ENCODE assay signal across 8 mouse cellular contexts in genomic region chr9:106886828-106887702, GRCm38 (mm10). TPM values are rescaled to one million over a fixed set of nuclear protein-coding genes. Genes with fewer than 3 reads are reported as not detected.
A peak's percentile ranks its signal among the peaks of the same experiment; 100 is the strongest.
DNase-seq lines count a peak whose midpoint lies in the region; ATAC-seq and TF ChIP-seq lines count a peak whose summit lies in the region.

Gene Rbm15b (minus strand): TSS chr9:106887428.

- intact Hi-C loops in gastrocnemius, adult 2 months (cut with DNase I): loop anchor here (2.0 to 5.0 kb wide), 2 partner anchors 65 to 200 kb away; partner anchors contain the start of gene Dcaf1
- intact Hi-C loops in left cerebral cortex, adult 2 months (cut with DNase I): loop anchor here (2.0 to 10.0 kb wide), 3 partner anchors 200 to 648 kb away; partner anchors contain the start of gene Tmem115

- peaks cover 30% of the 10 kb centered on the region for H3K4me1 ChIP-seq in hindbrain, postnatal 0 days (ENCODE audit: insufficient read depth, low read length)

- peak within 1 kb of the TSS; percentile 92 for H3K9ac ChIP-seq in hindbrain, postnatal 0 days (replicated peaks; ENCODE audit: low read length)

- no peaks in the 10 kb centered on the region for H3K27me3 ChIP-seq in hindbrain, postnatal 0 days (ENCODE audit: insufficient read depth, low read length)

- H3K4me3 ChIP-seq in gastrocnemius, adult 2 months: peak within 1 kb of the TSS; percentile 91
- H3K4me3 ChIP-seq in hindbrain, postnatal 0 days (ENCODE audit: low read length): peak within 1 kb of the TSS; percentile 73
- peak within 1 kb of the TSS; percentile 70 for H3K4me3 ChIP-seq in left cerebral cortex, adult 2 months

- H3K36me3 ChIP-seq in hindbrain, postnatal 0 days (ENCODE audit: insufficient read depth, low read length): peaks cover 29% of the 10 kb centered on the region; the same call in 1 of the 2 replicates

- peak within 1 kb of the TSS; percentile 87 for H3K27ac ChIP-seq in gastrocnemius, adult 2 months
- H3K27ac ChIP-seq in hindbrain, postnatal 0 days: peak within 1 kb of the TSS; percentile 91
- H3K27ac ChIP-seq in left cerebral cortex, adult 2 months: peak within 1 kb of the TSS; percentile 82

- peak; percentile 55 for ATAC-seq in common myeloid progenitor, adult 5-6 weeks (replicated peaks; ENCODE audit: low read depth, poor library complexity, severe bottlenecking)
- peak; percentile 79 for ATAC-seq in hindbrain, postnatal 0 days
- peak; percentile 66 for ATAC-seq in megakaryocyte, adult 5-6 weeks (ENCODE audit: poor library complexity, severe bottlenecking)

- WGBS in hindbrain, postnatal 0 days: 3% methylated on average over 70 of the region's 101 CpGs

- H3K9me3 ChIP-seq in hindbrain, postnatal 0 days (ENCODE audit: low read length): no peaks in the 10 kb centered on the region

- peak within 1 kb of the TSS; percentile 93 for H3K4me2 ChIP-seq in hindbrain, postnatal 0 days (ENCODE audit: low read depth, low read length)

- peak; percentile 82 for TF ChIP-seq CTCF in gastrocnemius, adult 2 months (IDR thresholded peaks at IDR 0.05)
- peak; percentile 70 for TF ChIP-seq CTCF in hindbrain, postnatal 0 days (IDR thresholded peaks at IDR 0.05; ENCODE audit: low read depth)
- TF ChIP-seq CTCF in left cerebral cortex, adult 2 months (IDR thresholded peaks at IDR 0.05): peak; percentile 84

- DNase-seq in ZHBTc4 (ENCODE audit: low read depth, low spot score): peak; percentile 100
- DNase-seq in gastrocnemius, adult 2 months: peak; percentile 99
- peak; percentile 100 for DNase-seq in hindbrain, postnatal 0 days (ENCODE audit: low spot score)
- DNase-seq in left cerebral cortex, adult 2 months (ENCODE audit: extremely low spot score in 1 of 2, low spot score in 2 of 2): peak; percentile 98 to 99
- peak; percentile 97 to 98 for DNase-seq in right cerebral cortex, adult 2 months (ENCODE audit: low spot score in 2 of 2)
- DNase-seq in urinary bladder, postnatal 14 days (ENCODE audit: low spot score): peak; percentile 98

RNA-seq across cellular contexts. Expression of gene Rbm15b, which starts in this region (rescaled TPM):
- total RNA-seq in common myeloid progenitor, adult 5-6 weeks (2017): 23.6 and 29.1 TPM in 2 replicates
- total RNA-seq in gastrocnemius, adult 2 months (2021): 1 to 10 TPM; 5.9 to 7.5 TPM
- total RNA-seq in hindbrain, postnatal 0 days (2014; rRNA removed): 74.0 and 86.2 TPM in 2 replicates
- polyA plus RNA-seq in hindbrain, postnatal 0 days (2015; fragmentation: Nextera tagmentation; extraction: Ambion mirVana): 9.3 and 10.1 TPM in 2 replicates
- 10 to 100 TPM; 57.1 to 57.2 TPM for total RNA-seq in left cerebral cortex, adult 2 months (2021)
- total RNA-seq in megakaryocyte, adult 5-6 weeks (2015): 10.6 and 11.4 TPM in 2 replicates
- total RNA-seq in megakaryocyte, adult 5-6 weeks (2017): 13.6 and 14.1 TPM in 2 replicates

Comparison
In these comparisons a context has a peak if more than half of its experiments do, and no peak if none do; other contexts are left out.
1. Peak in every context shown above with its lines: DNase-seq, ATAC-seq, H3K4me3 ChIP-seq and H3K27ac ChIP-seq.